In genomic region chr12:110804261-110804660, GRCm38 (mm10) we compare ENCODE assay signal across 8 mouse cellular contexts. TPM values are rescaled to one million over a fixed set of nuclear protein-coding genes. Genes with fewer than 3 reads are reported as not detected.
DNase-seq lines count a peak whose midpoint lies in the region; ATAC-seq and TF ChIP-seq lines count a peak whose summit lies in the region.

No protein-coding gene starts in this region.

- H3K4me2 ChIP-seq in neural tube, embryonic 11.5 days (ENCODE audit: low read depth), result no peak overlapping the region
- no peak overlapping the region for H3K4me2 ChIP-seq in neural tube, embryonic 15.5 days
- no peak overlapping the region for H3K4me2 ChIP-seq in midbrain, embryonic 14.5 days (ENCODE audit: low read length)

- H3K4me3 ChIP-seq in neural tube, embryonic 11.5 days (ENCODE audit: low read depth, low read length), result no peak overlapping the region
- no peak overlapping the region for H3K4me3 ChIP-seq in neural tube, embryonic 15.5 days (replicated peaks)
- no peak overlapping the region for H3K4me3 ChIP-seq in midbrain, embryonic 14.5 days (replicated peaks; ENCODE audit: low read depth, low read length)
- no peak overlapping the region for H3K4me3 ChIP-seq in thymus, adult 2 months (ENCODE audit: control insufficient read depth, insufficient read depth, low read length)

- DNase-seq in neural tube, embryonic 11.5 days (ENCODE audit: low spot score), result peak; percentile 42
- peak; percentile 44 for DNase-seq in cerebellum, adult 9-10 months
- peak; percentile 61 for DNase-seq in heart, postnatal 4 days
- peak; percentile 75 for DNase-seq in midbrain, embryonic 14.5 days
- no peak for DNase-seq in thymus, adult 2 months
- DNase-seq in thymus, adult 18-20 months, result no peak
- DNase-seq in layer of hippocampus, postnatal 36 days, result no peak

- ATAC-seq in neural tube, embryonic 11.5 days (ENCODE audit: insufficient read depth, low FRiP score, low TSS enrichment), result no peak
- no peak; the same call in 1 of the 2 replicates for ATAC-seq in neural tube, embryonic 15.5 days (ENCODE audit: low FRiP score)
- no peak for ATAC-seq in midbrain, embryonic 14.5 days (ENCODE audit: low FRiP score, low TSS enrichment)

- no peaks in the 10 kb centered on the region for H3K27me3 ChIP-seq in neural tube, embryonic 11.5 days (ENCODE audit: control insufficient read depth, insufficient read depth, low read length)
- H3K27me3 ChIP-seq in neural tube, embryonic 15.5 days (replicated peaks), result no peaks in the 10 kb centered on the region
- H3K27me3 ChIP-seq in midbrain, embryonic 14.5 days (ENCODE audit: control insufficient read depth, insufficient read depth, low read length), result no peaks in the 10 kb centered on the region
- H3K27me3 ChIP-seq in thymus, adult 2 months (ENCODE audit: control insufficient read depth, insufficient read depth, low read length), result no peaks in the 10 kb centered on the region

- no peaks in the 10 kb centered on the region for H3K36me3 ChIP-seq in neural tube, embryonic 11.5 days (ENCODE audit: control insufficient read depth, insufficient read depth, low read length)
- no peaks in the 10 kb centered on the region; the same call in 1 of the 2 replicates for H3K36me3 ChIP-seq in neural tube, embryonic 15.5 days
- peaks cover 22% of the 10 kb centered on the region for H3K36me3 ChIP-seq in midbrain, embryonic 14.5 days (ENCODE audit: control insufficient read depth, insufficient read depth, low read length)
- H3K36me3 ChIP-seq in thymus, adult 2 months (ENCODE audit: control insufficient read depth, insufficient read depth, low read length), result no peaks in the 10 kb centered on the region

- 47% methylated on average over 10 of the region's 10 CpGs for WGBS in neural tube, embryonic 11.5 days
- 23% methylated on average over 10 of the region's 10 CpGs for WGBS in neural tube, embryonic 15.5 days
- 13% methylated on average over 10 of the region's 10 CpGs for WGBS in midbrain, embryonic 14.5 days
- WGBS in thymus, adult 2 months, result 97% methylated on average over 10 of the region's 10 CpGs

- H3K4me1 ChIP-seq in neural tube, embryonic 11.5 days (ENCODE audit: control insufficient read depth, insufficient read depth, low read length), result no peaks in the 10 kb centered on the region; the same call in 1 of the 2 replicates
- peaks cover 33% of the 10 kb centered on the region for H3K4me1 ChIP-seq in neural tube, embryonic 15.5 days
- H3K4me1 ChIP-seq in midbrain, embryonic 14.5 days (ENCODE audit: control insufficient read depth, insufficient read depth, low read length), result peaks cover 5% of the 10 kb centered on the region; the same call in 1 of the 2 replicates
- no peaks in the 10 kb centered on the region for H3K4me1 ChIP-seq in thymus, adult 2 months (replicated peaks; ENCODE audit: control insufficient read depth, insufficient read depth, low read length)

- TF ChIP-seq POLR2A in thymus, adult 2 months (IDR thresholded peaks at IDR 0.05; ENCODE audit: control insufficient read depth, extremely low read depth, insufficient read depth, low read length, poor library complexity), result no peak

- H3K27ac ChIP-seq in neural tube, embryonic 11.5 days (ENCODE audit: low read depth, low read length), result no peak overlapping the region
- no peak overlapping the region for H3K27ac ChIP-seq in neural tube, embryonic 15.5 days (replicated peaks)
- H3K27ac ChIP-seq in midbrain, embryonic 14.5 days (replicated peaks; ENCODE audit: low read depth, low read length), result no peak overlapping the region
- no peak overlapping the region for H3K27ac ChIP-seq in thymus, adult 2 months (ENCODE audit: control insufficient read depth, insufficient read depth, low read length)

- no peak for TF ChIP-seq CTCF in thymus, adult 2 months (IDR thresholded peaks at IDR 0.05; ENCODE audit: borderline replicate concordance, control insufficient read depth, extremely low read depth, insufficient read depth, low read length, poor library complexity)

- no peaks in the 10 kb centered on the region for H3K9me3 ChIP-seq in neural tube, embryonic 11.5 days (ENCODE audit: control insufficient read depth, low read length)
- H3K9me3 ChIP-seq in neural tube, embryonic 15.5 days (replicated peaks), result no peaks in the 10 kb centered on the region
- no peaks in the 10 kb centered on the region for H3K9me3 ChIP-seq in midbrain, embryonic 14.5 days (ENCODE audit: control insufficient read depth, low read length)

- no peak overlapping the region for H3K9ac ChIP-seq in neural tube, embryonic 11.5 days (ENCODE audit: low read length)
- no peak overlapping the region for H3K9ac ChIP-seq in neural tube, embryonic 15.5 days (replicated peaks)
- H3K9ac ChIP-seq in midbrain, embryonic 14.5 days (replicated peaks; ENCODE audit: low read length), result no peak overlapping the region

RNA-seq across cellular contexts. Expression of gene Mok, which starts 36.5 kb away (rescaled TPM):
- polyA plus RNA-seq in neural tube, embryonic 11.5 days (2014; fragmentation: Nextera tagmentation; extraction: Ambion mirVana), result 9.0 and 11.3 TPM in 2 replicates
- polyA plus RNA-seq in neural tube, embryonic 15.5 days (2015; fragmentation: Nextera tagmentation; extraction: Ambion mirVana), result 10.8 and 12.3 TPM in 2 replicates
- total RNA-seq in heart, postnatal 4 days (2021), result 1 to 10 TPM; 1.3 to 1.6 TPM
- polyA plus RNA-seq in midbrain, embryonic 14.5 days (2014; fragmentation: Nextera tagmentation; extraction: Ambion mirVana), result 15.9 and 17.9 TPM in 2 replicates
- 0.65 and 1.4 TPM in 2 replicates for polyA plus RNA-seq in thymus, adult 2 months (2012; rRNA removed)
- 10 to 100 TPM; 11.8 TPM for total RNA-seq in layer of hippocampus, postnatal 36 days (2021)

RNA-seq across cellular contexts. Expression of gene Zfp839, which starts 45.8 kb away (rescaled TPM):
- polyA plus RNA-seq in neural tube, embryonic 11.5 days (2014; fragmentation: Nextera tagmentation; extraction: Ambion mirVana), result 3.0 and 3.7 TPM in 2 replicates
- 5.0 and 5.1 TPM in 2 replicates for polyA plus RNA-seq in neural tube, embryonic 15.5 days (2015; fragmentation: Nextera tagmentation; extraction: Ambion mirVana)
- 1 to 10 TPM; 6.7 to 6.9 TPM for total RNA-seq in heart, postnatal 4 days (2021)
- 2.0 and 3.1 TPM in 2 replicates for polyA plus RNA-seq in midbrain, embryonic 14.5 days (2014; fragmentation: Nextera tagmentation; extraction: Ambion mirVana)
- 4.2 and 5.5 TPM in 2 replicates for polyA plus RNA-seq in thymus, adult 2 months (2012; rRNA removed)
- total RNA-seq in layer of hippocampus, postnatal 36 days (2021), result 10 to 100 TPM; 11.6 to 12.4 TPM

Comparison
In these comparisons a context has a peak if more than half of its experiments do, and no peak if none do; other contexts are left out.
1. DNase-seq: peak in neural tube, embryonic 11.5 days (single experiment), cerebellum, adult 9-10 months (single experiment), heart, postnatal 4 days (single experiment) and midbrain, embryonic 14.5 days (single experiment); none in thymus, adult 2 months (single experiment), thymus, adult 18-20 months (0 of 2) and layer of hippocampus, postnatal 36 days (0 of 2).